Mouse (Mus musculus) limb, embryonic 12.5 days (tissue): ENCODE measurements around the gene Ropn1l. TPM values are rescaled to one million over a fixed set of nuclear protein-coding genes. Genes with fewer than 3 reads are reported as not detected.

Source experiments
- ATAC-seq: fragments of 200-750 bp; cut with Nextera tagmentation; 2 replicates; pipeline ENCODE4 v1.8.0; 2017; ENCODE audit warnings: low read depth, moderate TSS enrichment; ENCODE audit not compliant: insufficient number of reproducible peaks, insufficient read depth, low FRiP score, low TSS enrichment
- H3K27ac ChIP-seq: fragments of 300-500 bp; sonication (generic); 2 replicates; pipeline ENCODE4 v1.5.1; 2016; ENCODE audit warnings: mild to moderate bottlenecking, moderate library complexity
- H3K27me3 ChIP-seq: fragments of 300-500 bp; sonication (generic); 2 replicates; pipeline ENCODE4 v1.6.1; 2016; ENCODE audit warnings: mild to moderate bottlenecking, moderate library complexity
- H3K36me3 ChIP-seq: fragments of 300-500 bp; sonication (generic); 2 replicates; pipeline ENCODE4 v1.6.1; 2016; ENCODE audit warnings: mild to moderate bottlenecking, moderate library complexity
- H3K4me1 ChIP-seq: fragments of 300-500 bp; sonication (generic); replicated peaks from 2 replicates; pipeline ENCODE4 v1.6.1; 2016
- H3K4me2 ChIP-seq: fragments of 300-500 bp; sonication (generic); 2 replicates; pipeline ENCODE4 v1.6.1; 2016; ENCODE audit warnings: mild to moderate bottlenecking, moderate library complexity
- H3K4me3 ChIP-seq: fragments of 300-500 bp; sonication (generic); replicated peaks from 2 replicates; pipeline ENCODE4 v1.5.1; 2016; ENCODE audit warnings: mild to moderate bottlenecking
- H3K9ac ChIP-seq: fragments of 300-500 bp; sonication (generic); replicated peaks from 2 replicates; pipeline ENCODE4 v1.6.1; 2016; ENCODE audit warnings: mild to moderate bottlenecking, moderate library complexity
- H3K9me3 ChIP-seq: fragments of 300-500 bp; sonication (generic); 2 replicates; pipeline ENCODE4 v1.6.1; 2016; ENCODE audit warnings: mild to moderate bottlenecking, moderate library complexity
- WGBS: fragments of 180-500 bp; shearing (Covaris S2); methylation state at CpG from one replicate; pipeline ENCODE4 v1.1.7; 2016; 5-methylcytosine and 5-hydroxymethylcytosine counted together
- polyA plus RNA-seq: library from polyadenylated mRNA; unstranded; fragments of >200 nt; fragmentation: Nextera tagmentation; extraction: Ambion mirVana; gene quantifications from 2 replicates; pipeline ENCODE4 v1.2.1, GENCODE M21; 2016

Gene Ropn1l
- polyA plus RNA-seq, 1 experiment from 2014 or later, result 2.3 TPM

DNA sequence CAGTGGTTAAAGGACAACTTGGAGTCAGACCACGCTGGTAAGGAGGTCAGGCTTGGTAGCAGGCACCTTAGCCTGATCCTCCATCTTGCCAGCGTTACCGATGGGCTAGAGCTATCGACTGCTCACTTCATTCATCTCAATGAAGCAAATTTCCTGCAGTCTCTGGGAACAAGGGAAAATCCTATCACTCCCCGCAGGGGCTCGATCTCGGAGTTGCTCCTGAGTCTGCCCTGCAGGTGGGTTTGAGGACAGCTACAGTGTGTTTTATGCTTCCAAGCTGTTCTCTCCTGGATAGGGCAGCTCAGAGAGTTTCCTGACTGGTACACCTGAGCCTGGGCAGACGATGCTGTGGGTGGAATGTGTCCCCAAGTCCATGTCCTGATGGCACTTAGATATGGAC lies 49.2 kb downstream of the Ropn1l start:
- no peak for ATAC-seq
- H3K4me3 ChIP-seq, result no peak overlapping the region
- no peaks in the 10 kb centered on the region for H3K4me1 ChIP-seq
- H3K4me2 ChIP-seq, result no peak overlapping the region
- no peaks in the 10 kb centered on the region for H3K27me3 ChIP-seq
- H3K9ac ChIP-seq, result no peak overlapping the region
- no peaks in the 10 kb centered on the region for H3K36me3 ChIP-seq
- WGBS, result 82% methylated on average over 8 of the region's 8 CpGs
- no peaks in the 10 kb centered on the region for H3K9me3 ChIP-seq
- no peak overlapping the region for H3K27ac ChIP-seq

DNA sequence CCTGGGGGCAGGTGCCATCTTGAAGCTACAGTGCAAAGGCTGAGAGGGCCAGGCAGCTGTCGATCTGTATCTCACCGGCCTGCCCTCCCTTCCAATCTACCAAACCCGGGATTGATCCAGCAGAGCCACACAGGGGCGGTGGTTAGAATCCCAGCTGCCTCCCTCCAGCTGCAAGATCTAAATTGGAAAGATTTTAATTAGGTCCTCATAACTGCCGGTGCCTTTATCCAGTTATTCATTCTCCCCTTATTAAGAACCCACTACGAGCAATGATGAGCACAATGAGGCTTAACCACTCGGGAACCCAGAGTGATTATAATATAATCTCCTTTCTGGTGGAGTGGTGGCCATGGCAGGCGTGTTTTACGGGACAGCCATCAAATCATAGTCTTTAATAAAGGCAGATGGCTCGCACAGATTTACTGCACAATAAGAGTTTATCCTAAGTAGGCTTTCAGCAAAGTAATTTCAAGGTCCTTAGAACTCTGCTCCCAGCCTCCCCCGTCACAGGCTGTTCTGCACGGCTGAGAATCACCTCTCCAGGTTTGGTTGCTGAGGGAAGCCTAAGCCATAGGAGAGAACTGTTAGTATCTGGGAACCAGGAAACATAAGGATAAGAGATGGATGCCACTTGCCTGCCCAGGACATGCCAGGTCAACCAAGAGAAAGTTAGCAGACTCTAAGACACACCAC lies 51.2 kb downstream of the Ropn1l start:
- H3K4me2 ChIP-seq, result no peak overlapping the region
- no peaks in the 10 kb centered on the region for H3K27me3 ChIP-seq
- H3K27ac ChIP-seq, result no peak overlapping the region
- no peak for ATAC-seq
- H3K36me3 ChIP-seq, result no peaks in the 10 kb centered on the region
- no peak overlapping the region for H3K4me3 ChIP-seq
- H3K4me1 ChIP-seq, result no peaks in the 10 kb centered on the region
- H3K9me3 ChIP-seq, result no peaks in the 10 kb centered on the region
- no peak overlapping the region for H3K9ac ChIP-seq
- 67% methylated on average over 12 of the region's 12 CpGs for WGBS

DNA sequence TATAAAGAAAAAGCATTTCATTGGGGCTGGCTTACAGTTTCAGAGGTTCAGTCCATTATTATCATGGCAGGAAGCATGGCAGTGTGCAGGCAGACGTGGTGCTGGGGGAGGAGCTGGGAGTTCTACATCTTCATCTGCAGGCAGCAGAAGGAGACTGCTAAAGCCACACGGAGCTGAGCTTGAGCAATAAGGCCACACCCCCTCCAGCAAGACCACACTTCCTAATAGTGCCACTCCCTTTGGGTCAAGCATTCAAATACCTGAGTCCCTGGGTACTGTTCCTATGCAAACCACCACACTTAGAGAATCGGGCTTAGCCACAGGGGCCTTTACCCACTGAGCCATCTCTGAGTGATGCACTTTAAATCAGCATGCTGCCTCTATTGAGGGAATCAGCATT lies 52.6 kb downstream of the Ropn1l start:
- 32% methylated on average over 3 of the region's 3 CpGs for WGBS
- ATAC-seq, result no peak
- no peak overlapping the region for H3K9ac ChIP-seq

DNA sequence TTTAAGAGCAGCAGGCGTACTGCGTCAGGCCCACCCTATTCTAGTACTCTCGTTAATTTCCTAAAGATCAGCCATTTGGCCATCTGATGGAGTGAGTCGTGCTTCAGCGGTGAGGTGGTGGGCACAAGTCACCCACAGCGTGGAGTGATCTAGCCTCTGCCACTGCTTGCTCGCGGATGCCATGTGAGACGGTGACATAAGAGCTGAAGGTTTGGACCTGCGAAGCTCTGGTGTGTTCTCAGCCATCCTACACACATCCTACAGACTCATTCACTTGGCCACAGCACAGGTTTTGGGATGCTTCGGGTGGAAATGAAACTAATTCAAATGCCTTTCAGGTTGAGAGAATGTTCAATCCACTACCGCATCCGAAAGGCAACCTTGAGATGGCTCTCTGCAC lies 54.8 kb downstream of the Ropn1l start:
- no peaks in the 10 kb centered on the region for H3K27me3 ChIP-seq
- no peak overlapping the region for H3K27ac ChIP-seq
- H3K9me3 ChIP-seq, result no peaks in the 10 kb centered on the region
- H3K36me3 ChIP-seq, result no peaks in the 10 kb centered on the region
- H3K9ac ChIP-seq, result no peak overlapping the region
- no peak for ATAC-seq
- no peak overlapping the region for H3K4me2 ChIP-seq
- H3K4me1 ChIP-seq, result no peaks in the 10 kb centered on the region
- 90% methylated on average over 13 of the region's 13 CpGs for WGBS
- no peak overlapping the region for H3K4me3 ChIP-seq

More for the DNA sequence above, 52.6 kb downstream of the Ropn1l start:
- no peak overlapping the region for H3K27ac ChIP-seq
- no peak overlapping the region for H3K4me3 ChIP-seq
- H3K9me3 ChIP-seq, result no peaks in the 10 kb centered on the region
- H3K4me1 ChIP-seq, result no peaks in the 10 kb centered on the region
- H3K4me2 ChIP-seq, result no peak overlapping the region
- H3K36me3 ChIP-seq, result no peaks in the 10 kb centered on the region
- H3K27me3 ChIP-seq, result no peaks in the 10 kb centered on the region

DNA sequence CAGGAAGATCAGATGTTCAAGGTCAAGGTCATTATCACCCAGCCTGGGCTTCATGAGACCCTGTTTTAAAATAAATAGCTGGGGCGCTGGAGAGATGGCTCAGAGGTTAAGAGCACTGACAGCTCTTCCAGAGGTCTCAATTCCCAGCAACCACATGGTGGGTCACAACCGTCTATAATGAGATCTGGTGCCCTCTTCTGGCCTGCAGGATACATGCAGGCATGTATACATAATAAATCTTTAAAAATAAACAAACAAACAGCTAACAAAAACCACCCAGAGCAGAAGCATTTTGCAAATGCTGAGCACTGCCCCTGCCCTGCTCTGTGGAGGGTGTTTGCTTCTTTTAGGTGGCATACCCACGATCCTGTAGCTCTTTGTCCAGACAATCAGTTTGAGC lies 56.2 kb downstream of the Ropn1l start:
- Histone ChIP-seq H3K9me3 (no peaks in the 10 kb centered on the region), H3K9ac (no peak overlapping the region), H3K36me3 (no peaks in the 10 kb centered on the region), H3K4me1 (no peaks in the 10 kb centered on the region), H3K4me2 (no peak overlapping the region), H3K27me3 (no peaks in the 10 kb centered on the region), H3K4me3 (no peak overlapping the region), H3K27ac (no peak overlapping the region)
- 64% methylated on average over 3 of the region's 3 CpGs for WGBS
- no peak for ATAC-seq

DNA sequence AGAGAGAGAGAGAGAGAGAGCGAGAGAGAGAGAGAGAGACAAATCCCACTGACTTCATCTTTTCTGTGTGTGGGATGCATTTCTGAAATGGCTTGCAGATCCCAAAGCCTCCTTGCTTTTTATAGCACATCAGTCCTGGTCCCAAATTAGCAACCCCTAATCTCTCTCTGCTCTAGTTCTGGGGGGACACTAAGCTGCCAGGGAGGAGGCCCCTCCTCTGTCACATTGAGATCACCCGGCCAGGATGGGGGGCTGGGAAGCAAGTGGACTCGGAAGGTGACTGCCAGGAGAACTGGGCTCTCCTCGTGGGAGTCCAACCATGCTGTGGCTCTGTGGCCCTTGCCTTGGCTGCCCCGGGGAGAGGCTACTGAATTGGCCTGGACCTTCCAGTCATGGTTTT lies 56.8 kb downstream of the Ropn1l start:
- Histone ChIP-seq H3K4me2 (no peak overlapping the region), H3K4me3 (no peak overlapping the region), H3K27ac (no peak overlapping the region), H3K36me3 (no peaks in the 10 kb centered on the region), H3K27me3 (no peaks in the 10 kb centered on the region), H3K9me3 (no peaks in the 10 kb centered on the region), H3K9ac (no peak overlapping the region), H3K4me1 (no peaks in the 10 kb centered on the region)
- WGBS, result 65% methylated on average over 5 of the region's 5 CpGs
- ATAC-seq, result no peak

DNA sequence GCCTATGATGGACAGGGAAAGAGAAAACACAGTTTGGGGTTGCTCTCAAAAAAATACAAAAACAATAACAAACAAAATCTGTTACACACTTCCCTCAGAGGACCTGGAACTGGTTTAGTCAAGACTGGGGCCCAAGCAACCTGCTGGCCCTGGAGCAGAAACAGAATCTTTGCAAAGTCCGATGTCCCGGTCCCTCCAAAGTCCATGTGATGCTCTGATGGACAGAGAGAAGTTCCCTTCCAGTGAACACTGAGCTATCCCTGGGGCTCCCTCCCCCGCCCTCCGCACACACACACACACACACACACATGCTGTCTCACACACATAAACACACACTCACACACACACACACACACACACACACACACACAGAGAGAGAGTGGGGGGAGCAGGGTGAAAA lies 57.6 kb downstream of the Ropn1l start:
- H3K9me3 ChIP-seq, result no peaks in the 10 kb centered on the region
- ATAC-seq, result no peak

DNA sequence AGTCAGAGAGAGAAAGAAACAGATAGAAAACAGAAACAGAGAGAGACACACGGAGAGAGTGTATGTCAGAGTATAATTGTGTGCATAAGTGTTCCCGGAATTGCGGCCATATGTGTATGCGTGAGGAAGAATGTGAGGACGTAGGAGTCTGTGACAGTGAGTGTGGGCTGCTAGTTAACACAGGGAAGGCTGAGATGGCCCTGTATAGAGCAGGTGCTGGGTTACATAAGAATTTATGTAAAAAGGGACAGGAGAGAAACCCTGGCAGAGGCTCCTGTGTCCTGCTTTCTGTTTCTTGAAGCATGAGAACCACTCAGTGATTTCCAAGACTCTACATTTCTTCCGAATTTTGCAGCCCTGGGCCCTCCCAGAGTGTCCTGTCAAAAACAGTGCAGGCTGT lies 60.1 kb downstream of the Ropn1l start:
- no peaks in the 10 kb centered on the region for H3K36me3 ChIP-seq

More for the DNA sequence above, 57.6 kb downstream of the Ropn1l start:
- Histone ChIP-seq H3K4me1 (no peaks in the 10 kb centered on the region), H3K4me2 (no peak overlapping the region), H3K27me3 (no peaks in the 10 kb centered on the region), H3K27ac (no peak overlapping the region), H3K9ac (no peak overlapping the region), H3K4me3 (no peak overlapping the region), H3K36me3 (no peaks in the 10 kb centered on the region)
- 86% methylated on average over 4 of the region's 4 CpGs for WGBS

DNA sequence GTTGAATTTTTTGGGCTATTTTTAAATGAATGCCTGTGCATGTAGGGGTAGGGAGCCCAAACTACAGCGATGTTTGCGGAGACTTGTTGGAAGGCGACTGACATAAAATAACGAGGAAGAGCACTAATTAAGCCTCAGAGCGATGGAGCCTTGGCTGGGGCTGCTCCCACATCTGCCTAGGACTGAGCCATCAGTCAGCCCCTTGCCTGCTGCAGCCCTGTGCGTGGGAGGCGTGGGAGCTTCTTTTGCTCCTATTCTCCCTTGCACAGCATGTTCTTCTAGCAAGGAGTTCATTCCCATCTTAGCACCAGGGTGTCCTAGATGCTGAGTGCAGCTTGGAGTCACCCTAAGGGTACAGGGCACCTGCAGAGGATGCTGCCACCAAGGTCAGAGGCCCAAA lies 60.8 kb downstream of the Ropn1l start:
- H3K36me3 ChIP-seq, result no peaks in the 10 kb centered on the region
- no peaks in the 10 kb centered on the region for H3K4me1 ChIP-seq
- no peaks in the 10 kb centered on the region for H3K27me3 ChIP-seq
- no peak for ATAC-seq
- H3K9ac ChIP-seq, result no peak overlapping the region
- H3K9me3 ChIP-seq, result no peaks in the 10 kb centered on the region
- WGBS, result 76% methylated on average over 7 of the region's 7 CpGs
- H3K4me3 ChIP-seq, result no peak overlapping the region
- H3K4me2 ChIP-seq, result no peak overlapping the region
- no peak overlapping the region for H3K27ac ChIP-seq

More for the DNA sequence above, 60.1 kb downstream of the Ropn1l start:
- no peak overlapping the region for H3K27ac ChIP-seq
- 83% methylated on average over 6 of the region's 6 CpGs for WGBS
- no peaks in the 10 kb centered on the region for H3K9me3 ChIP-seq
- no peak overlapping the region for H3K9ac ChIP-seq
- H3K4me1 ChIP-seq, result no peaks in the 10 kb centered on the region
- ATAC-seq, result no peak
- H3K4me3 ChIP-seq, result no peak overlapping the region
- H3K4me2 ChIP-seq, result no peak overlapping the region
- no peaks in the 10 kb centered on the region for H3K27me3 ChIP-seq

DNA sequence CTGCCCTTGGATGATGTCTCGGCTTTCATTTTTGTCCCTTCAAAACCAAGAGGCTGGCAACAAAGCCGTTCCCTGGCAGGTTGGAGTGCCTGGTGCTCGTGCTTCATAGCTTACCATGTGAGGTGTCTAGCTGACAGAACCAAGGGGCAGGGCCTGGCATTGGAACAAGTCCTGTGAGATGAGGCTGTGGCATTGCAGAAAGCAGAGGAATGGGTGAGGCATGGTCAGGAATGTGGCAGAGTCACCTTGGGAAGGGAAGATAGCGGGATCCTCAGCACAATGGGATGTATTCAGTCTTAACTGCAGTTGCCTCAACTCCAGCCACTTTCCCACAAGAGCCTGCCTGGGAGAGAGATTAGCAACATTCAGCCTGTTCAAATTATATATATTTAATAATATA lies 61.4 kb downstream of the Ropn1l start:
- Histone ChIP-seq H3K27ac (no peak overlapping the region), H3K36me3 (no peaks in the 10 kb centered on the region), H3K9me3 (peaks cover 3% of the 10 kb centered on the region; the same call in 1 of the 2 replicates), H3K4me3 (no peak overlapping the region), H3K4me2 (no peak overlapping the region), H3K9ac (no peak overlapping the region), H3K27me3 (no peaks in the 10 kb centered on the region), H3K4me1 (no peaks in the 10 kb centered on the region)
- 87% methylated on average over 4 of the region's 4 CpGs for WGBS
- ATAC-seq, result no peak
